Comparison of ENCODE assay signal across 11 mouse cellular contexts in genomic region chr14:74638071-74638470, GRCm38 (mm10). TPM values are rescaled to one million over a fixed set of nuclear protein-coding genes. Genes with fewer than 3 reads are reported as not detected.
A peak's percentile ranks its signal among the peaks of the same experiment; 100 is the strongest.
DNase-seq lines count a peak whose midpoint lies in the region; ATAC-seq and TF ChIP-seq lines count a peak whose summit lies in the region.
"Had no signal": no experiment of that assay in that cellular context is flagged by ENCODE, and none has a peak within 500 bp of the region (broad histone marks: within the 10 kb centered on the region; RNA-seq: fewer than 3 reads in every experiment).

No protein-coding gene starts in this region.

- H3K4me2 ChIP-seq in intestine, postnatal 0 days (replicated peaks; ENCODE audit: low read depth) = no peak overlapping the region
- no peak overlapping the region for H3K4me2 ChIP-seq in intestine, embryonic 16.5 days (ENCODE audit: low read depth, low read length)
- no peak overlapping the region for H3K4me2 ChIP-seq in lung, postnatal 0 days (replicated peaks; ENCODE audit: low read depth, low read length)
- no peak overlapping the region for H3K4me2 ChIP-seq in stomach, postnatal 0 days (replicated peaks; ENCODE audit: low read depth)
- H3K4me2 ChIP-seq: heart, embryonic 11.5 days; hindbrain, embryonic 13.5 days; limb, embryonic 12.5 days had no signal

- no peak overlapping the region for H3K27ac ChIP-seq in intestine, postnatal 0 days (ENCODE audit: low read depth, low read length)
- no peak overlapping the region for H3K27ac ChIP-seq in intestine, embryonic 16.5 days (ENCODE audit: low read length)
- no peak overlapping the region for H3K27ac ChIP-seq in lung, postnatal 0 days (ENCODE audit: low read length)
- H3K27ac ChIP-seq in stomach, postnatal 0 days (replicated peaks) = no peak overlapping the region
- H3K27ac ChIP-seq: hindbrain, embryonic 13.5 days; limb, embryonic 12.5 days had no signal

- ATAC-seq in intestine, postnatal 0 days = no peak
- no peak for ATAC-seq in intestine, embryonic 16.5 days
- no peak for ATAC-seq in lung, postnatal 0 days
- ATAC-seq in stomach, postnatal 0 days (ENCODE audit: low FRiP score, low TSS enrichment) = no peak

- peak; percentile 52 for TF ChIP-seq CTCF in intestine, postnatal 0 days (IDR thresholded peaks at IDR 0.05; ENCODE audit: low read depth)
- TF ChIP-seq CTCF in lung, postnatal 0 days (IDR thresholded peaks at IDR 0.05) = peak; percentile 47
- TF ChIP-seq CTCF in stomach, postnatal 0 days (IDR thresholded peaks at IDR 0.05; ENCODE audit: low read depth) = peak; percentile 47

- peaks cover 2% of the 10 kb centered on the region; the same call in 1 of the 2 replicates for H3K27me3 ChIP-seq in intestine, postnatal 0 days (replicated peaks; ENCODE audit: control insufficient read depth, insufficient read depth, low read length)
- H3K27me3 ChIP-seq in intestine, embryonic 16.5 days (replicated peaks; ENCODE audit: control insufficient read depth, insufficient read depth, low read length) = peaks cover 9% of the 10 kb centered on the region; the same call in 1 of the 2 replicates
- 0 out of 2 replicates have a peak, but pooled peaks cover 4% of the 10 kb centered on the region for H3K27me3 ChIP-seq in lung, postnatal 0 days (replicated peaks; ENCODE audit: insufficient read depth, low read length)
- no peaks in the 10 kb centered on the region for H3K27me3 ChIP-seq in stomach, postnatal 0 days (ENCODE audit: control insufficient read depth, insufficient read depth, low read length)

- DNase-seq in cerebellum, postnatal 10 days = peak; percentile 26 to 40
- no peak for DNase-seq in cerebellum, adult 18-20 months
- DNase-seq in lung, postnatal 0 days (ENCODE audit: low spot score) = no peak
- DNase-seq in lung, postnatal 25 days (ENCODE audit: low spot score) = no peak
- DNase-seq in stomach, postnatal 0 days (ENCODE audit: low spot score) = no peak
- DNase-seq in gastrocnemius, adult 18-20 months (ENCODE audit: low spot score) = no peak

- no peaks in the 10 kb centered on the region for H3K9me3 ChIP-seq in intestine, postnatal 0 days (ENCODE audit: control insufficient read depth)
- no peaks in the 10 kb centered on the region for H3K9me3 ChIP-seq in intestine, embryonic 16.5 days (ENCODE audit: control insufficient read depth, low read length)
- H3K9me3 ChIP-seq in lung, postnatal 0 days (ENCODE audit: low read length) = no peaks in the 10 kb centered on the region
- H3K9me3 ChIP-seq in stomach, postnatal 0 days (ENCODE audit: control insufficient read depth, low read length) = no peaks in the 10 kb centered on the region
- H3K9me3 ChIP-seq: hindbrain, embryonic 13.5 days; limb, embryonic 12.5 days had no signal

- no peak overlapping the region for H3K4me3 ChIP-seq in intestine, postnatal 0 days (ENCODE audit: low read depth, low read length)
- no peak overlapping the region for H3K4me3 ChIP-seq in intestine, embryonic 16.5 days (ENCODE audit: low read length)
- no peak overlapping the region for H3K4me3 ChIP-seq in lung, postnatal 0 days (ENCODE audit: low read depth, low read length)
- no peak overlapping the region for H3K4me3 ChIP-seq in stomach, postnatal 0 days (ENCODE audit: low read depth, low read length)
- H3K4me3 ChIP-seq: hindbrain, embryonic 13.5 days; limb, embryonic 12.5 days had no signal

- H3K36me3 ChIP-seq in intestine, postnatal 0 days (ENCODE audit: control insufficient read depth, insufficient read depth) = no peaks in the 10 kb centered on the region
- H3K36me3 ChIP-seq in intestine, embryonic 16.5 days (ENCODE audit: control insufficient read depth, insufficient read depth, low read length) = no peaks in the 10 kb centered on the region
- H3K36me3 ChIP-seq in lung, postnatal 0 days (ENCODE audit: insufficient read depth, low read length) = no peaks in the 10 kb centered on the region
- no peaks in the 10 kb centered on the region for H3K36me3 ChIP-seq in stomach, postnatal 0 days (ENCODE audit: control insufficient read depth, insufficient read depth, low read length)
- H3K36me3 ChIP-seq: hindbrain, embryonic 13.5 days; limb, embryonic 12.5 days had no signal

- WGBS in intestine, postnatal 0 days = 67% methylated on average over 4 of the region's 4 CpGs
- WGBS in intestine, embryonic 16.5 days = 83% methylated on average over 4 of the region's 4 CpGs
- WGBS in lung, postnatal 0 days = 70% methylated on average over 4 of the region's 4 CpGs
- WGBS in stomach, postnatal 0 days = 80% methylated on average over 4 of the region's 4 CpGs

- H3K4me1 ChIP-seq in intestine, postnatal 0 days (replicated peaks; ENCODE audit: control insufficient read depth, insufficient read depth, low read length) = no peaks in the 10 kb centered on the region
- H3K4me1 ChIP-seq in intestine, embryonic 16.5 days (ENCODE audit: control insufficient read depth, insufficient read depth, low read length) = no peaks in the 10 kb centered on the region; the same call in 1 of the 2 replicates
- no peaks in the 10 kb centered on the region for H3K4me1 ChIP-seq in lung, postnatal 0 days (ENCODE audit: insufficient read depth, low read depth, low read length)
- 0 out of 2 replicates have a peak, but pooled peaks cover 4% of the 10 kb centered on the region for H3K4me1 ChIP-seq in stomach, postnatal 0 days (replicated peaks; ENCODE audit: control insufficient read depth, insufficient read depth)

- no peak for TF ChIP-seq EP300 in lung, postnatal 0 days (IDR thresholded peaks at IDR 0.05)
- TF ChIP-seq EP300 in stomach, postnatal 0 days (optimal IDR thresholded peaks at IDR 0.05) = no peak

- no peak overlapping the region for H3K9ac ChIP-seq in intestine, postnatal 0 days (ENCODE audit: low read depth, low read length)
- H3K9ac ChIP-seq in intestine, embryonic 16.5 days (ENCODE audit: low read depth, low read length) = no peak overlapping the region
- no peak overlapping the region for H3K9ac ChIP-seq in lung, postnatal 0 days (replicated peaks; ENCODE audit: low read depth)
- no peak overlapping the region for H3K9ac ChIP-seq in stomach, postnatal 0 days (ENCODE audit: low read length)
- H3K9ac ChIP-seq: hindbrain, embryonic 13.5 days; limb, embryonic 12.5 days had no signal

RNA-seq across cellular contexts. Expression of gene Htr2a, which starts 2.6 kb away (rescaled TPM):
- 0.14 and 0.17 TPM in 2 replicates for polyA plus RNA-seq in intestine, postnatal 0 days (2015; fragmentation: Nextera tagmentation; extraction: Ambion mirVana)
- polyA plus RNA-seq in intestine, embryonic 16.5 days (2015; fragmentation: Nextera tagmentation; extraction: Ambion mirVana) = 0.15 and 0.16 TPM in 2 replicates
- polyA plus RNA-seq in lung, postnatal 0 days (2015; fragmentation: Nextera tagmentation; extraction: Ambion mirVana) = 0.30 and 0.68 TPM in 2 replicates
- polyA plus RNA-seq in stomach, postnatal 0 days (2015; fragmentation: Nextera tagmentation; extraction: Ambion mirVana) = 0.13 and 0.16 TPM in 2 replicates
- under 1 TPM; 0.09 to 0.14 TPM for total RNA-seq in gastrocnemius, adult 18-20 months (2021)

Comparison
In these comparisons a context has a peak if more than half of its experiments do, and no peak if none do; other contexts are left out.
1. DNase-seq: peak in cerebellum, postnatal 10 days (2 of 2); none in cerebellum, adult 18-20 months (0 of 2), lung, postnatal 0 days (single experiment), lung, postnatal 25 days (single experiment), stomach, postnatal 0 days (single experiment) and gastrocnemius, adult 18-20 months (single experiment).
2. Peak in every context shown above with its lines, with median percentiles within 50 percentile points of each other: CTCF ChIP-seq.